Comparison of ENCODE assay signal across 25 mouse cellular contexts in the genomic region with DNA sequence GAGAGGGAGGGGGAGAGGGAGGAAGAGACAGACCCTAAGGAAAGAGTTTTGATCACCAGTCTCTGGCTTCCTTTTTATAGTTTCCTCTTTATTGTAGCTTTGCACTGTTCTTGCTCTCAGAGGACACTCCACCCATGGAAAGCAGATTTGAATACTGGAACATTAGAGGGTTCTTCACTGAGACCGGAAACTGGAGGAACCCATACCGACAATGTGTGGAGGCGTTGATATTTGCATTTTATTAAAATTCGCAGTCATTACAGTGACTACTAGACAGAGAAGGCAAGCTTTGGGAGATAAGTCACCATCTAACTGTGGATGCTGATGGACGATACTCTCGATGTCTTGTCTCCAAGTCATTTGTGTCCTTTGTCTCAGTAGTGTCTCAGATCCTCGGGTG.
"Had no signal": no experiment of that assay in that cellular context is flagged by ENCODE, and none has a peak within 500 bp of the region (broad histone marks: within the 10 kb centered on the region; RNA-seq: fewer than 3 reads in every experiment).

No protein-coding gene starts in this region.

- H3K4me2 ChIP-seq: heart, embryonic 12.5 days; hindbrain, embryonic 12.5 days; hindbrain, embryonic 14.5 days; intestine, embryonic 15.5 days; limb, embryonic 13.5 days; limb, embryonic 15.5 days; liver, embryonic 12.5 days had no signal

- H3K9me3 ChIP-seq: hindbrain, embryonic 10.5 days; hindbrain, embryonic 12.5 days; intestine, embryonic 15.5 days; limb, embryonic 13.5 days; limb, embryonic 15.5 days; liver, embryonic 12.5 days had no signal

- H3K36me3 ChIP-seq: heart, embryonic 12.5 days; hindbrain, embryonic 10.5 days; hindbrain, embryonic 12.5 days; intestine, embryonic 15.5 days; limb, embryonic 13.5 days; limb, embryonic 15.5 days; liver, embryonic 12.5 days had no signal

- DNase-seq: gastrocnemius, adult 2 months; gastrocnemius, postnatal 10 days; gastrocnemius, postnatal 25 days; heart, adult 2 months; heart, postnatal 10 days; heart, postnatal 4 days; kidney, adult 18-20 months; kidney, adult 8-10 months; kidney, postnatal 10 days; kidney, postnatal 25 days; kidney, postnatal 4 days; layer of hippocampus, adult 9-11 months; layer of hippocampus, postnatal 36 days; left cerebral cortex, postnatal 4 days had no signal

- H3K9ac ChIP-seq: heart, embryonic 12.5 days; hindbrain, embryonic 12.5 days; hindbrain, embryonic 14.5 days; intestine, embryonic 15.5 days; limb, embryonic 13.5 days; limb, embryonic 15.5 days; liver, embryonic 12.5 days had no signal

- ATAC-seq: hindbrain, embryonic 16.5 days; inflammation-experienced regulatory T-cells, adult 6 months; intestine, embryonic 15.5 days; intestine, postnatal 0 days; liver, embryonic 12.5 days had no signal

- H3K27me3 ChIP-seq: heart, embryonic 12.5 days; hindbrain, embryonic 12.5 days; intestine, embryonic 15.5 days; limb, embryonic 13.5 days; liver, embryonic 12.5 days had no signal

- H3K4me1 ChIP-seq: hindbrain, embryonic 10.5 days; hindbrain, embryonic 12.5 days; intestine, embryonic 15.5 days; limb, embryonic 13.5 days; limb, embryonic 15.5 days had no signal

- H3K27ac ChIP-seq: gastrocnemius, adult 2 months; heart, adult 2 months; hindbrain, embryonic 10.5 days; hindbrain, embryonic 12.5 days; hindbrain, embryonic 14.5 days; intestine, embryonic 15.5 days; limb, embryonic 13.5 days; limb, embryonic 15.5 days; liver, embryonic 12.5 days had no signal

- H3K4me3 ChIP-seq: gastrocnemius, adult 2 months; heart, adult 2 months; heart, embryonic 12.5 days; hindbrain, embryonic 10.5 days; hindbrain, embryonic 12.5 days; intestine, embryonic 15.5 days; limb, embryonic 13.5 days; limb, embryonic 15.5 days; liver, embryonic 12.5 days had no signal
